Comparison of ENCODE assay signal across 16 mouse cellular contexts in genomic region chr2:178686167-178686601, GRCm38 (mm10).
DNase-seq lines count a peak whose midpoint lies in the region; ATAC-seq lines count a peak whose summit lies in the region.
"Had no signal": no experiment of that assay in that cellular context is flagged by ENCODE, and none has a peak within 500 bp of the region (broad histone marks: within the 10 kb centered on the region; RNA-seq: fewer than 3 reads in every experiment).

No protein-coding gene starts in this region.

- no peak overlapping the region for H3K4me3 ChIP-seq in limb, embryonic 11.5 days (ENCODE audit: low read depth, low read length)
- no peak overlapping the region for H3K4me3 ChIP-seq in limb, embryonic 10.5 days
- H3K4me3 ChIP-seq in forebrain, embryonic 10.5 days, result no peak overlapping the region
- H3K4me3 ChIP-seq in intestine, embryonic 16.5 days (ENCODE audit: low read length), result no peak overlapping the region
- H3K4me3 ChIP-seq: heart, embryonic 10.5 days; neural tube, embryonic 12.5 days had no signal

- no peak overlapping the region for H3K9ac ChIP-seq in limb, embryonic 11.5 days (ENCODE audit: low read length)
- H3K9ac ChIP-seq in intestine, embryonic 16.5 days (ENCODE audit: low read depth, low read length), result no peak overlapping the region
- H3K9ac ChIP-seq: neural tube, embryonic 12.5 days had no signal

- DNase-seq in cerebellum, adult 9-11 months, result peak; percentile 13
- no peak for DNase-seq in cerebellum, adult 8-10 months
- peak; percentile 33 for DNase-seq in limb, embryonic 11.5 days (ENCODE audit: low spot score)
- no peak for DNase-seq in limb, embryonic 10.5 days (ENCODE audit: low spot score)
- DNase-seq in forebrain, embryonic 10.5 days (ENCODE audit: extremely low spot score, low spot score), result no peak
- DNase-seq in forelimb bud, embryonic 11.5 days (ENCODE audit: low read depth, low spot score), result peak; percentile 18
- DNase-seq in lung, postnatal 14 days, result no peak
- DNase-seq: gastrocnemius, postnatal 36 days; heart, postnatal 10 days; kidney, postnatal 4 days; lung, adult 2 months; thymus, adult 18-20 months had no signal

- ATAC-seq in limb, embryonic 11.5 days (ENCODE audit: insufficient number of reproducible peaks, low FRiP score, low TSS enrichment, low read depth), result no peak
- ATAC-seq in intestine, embryonic 16.5 days, result no peak

- no peaks in the 10 kb centered on the region for H3K9me3 ChIP-seq in limb, embryonic 11.5 days (ENCODE audit: control insufficient read depth, low read length)
- no peaks in the 10 kb centered on the region for H3K9me3 ChIP-seq in limb, embryonic 10.5 days (replicated peaks)
- H3K9me3 ChIP-seq in forebrain, embryonic 10.5 days, result no peaks in the 10 kb centered on the region
- H3K9me3 ChIP-seq in intestine, embryonic 16.5 days (ENCODE audit: control insufficient read depth, low read length), result no peaks in the 10 kb centered on the region
- H3K9me3 ChIP-seq: heart, embryonic 10.5 days; neural tube, embryonic 12.5 days had no signal

- no peaks in the 10 kb centered on the region for H3K27me3 ChIP-seq in limb, embryonic 11.5 days (ENCODE audit: control insufficient read depth, insufficient read depth, low read length)
- no peaks in the 10 kb centered on the region for H3K27me3 ChIP-seq in limb, embryonic 10.5 days (ENCODE audit: low read depth, poor library complexity, severe bottlenecking)
- H3K27me3 ChIP-seq in forebrain, embryonic 10.5 days (ENCODE audit: poor library complexity, severe bottlenecking), result no peaks in the 10 kb centered on the region
- no peaks in the 10 kb centered on the region for H3K27me3 ChIP-seq in intestine, embryonic 16.5 days (replicated peaks; ENCODE audit: control insufficient read depth, insufficient read depth, low read length)
- H3K27me3 ChIP-seq: neural tube, embryonic 12.5 days had no signal

- H3K4me1 ChIP-seq in limb, embryonic 11.5 days (ENCODE audit: control insufficient read depth, insufficient read depth, low read length), result peaks cover 19% of the 10 kb centered on the region
- peaks cover 34% of the 10 kb centered on the region for H3K4me1 ChIP-seq in limb, embryonic 10.5 days
- peaks cover 26% of the 10 kb centered on the region for H3K4me1 ChIP-seq in forebrain, embryonic 10.5 days
- H3K4me1 ChIP-seq in intestine, embryonic 16.5 days (ENCODE audit: control insufficient read depth, insufficient read depth, low read length), result peaks cover 10% of the 10 kb centered on the region; the same call in 1 of the 2 replicates

- WGBS in limb, embryonic 11.5 days, result 29% methylated on average over 7 of the region's 7 CpGs
- 50% methylated on average over 7 of the region's 7 CpGs for WGBS in limb, embryonic 10.5 days
- 57% methylated on average over 7 of the region's 7 CpGs for whole genome bisulfite sequencing in forebrain, embryonic 10.5 days
- WGBS in intestine, embryonic 16.5 days, result 72% methylated on average over 7 of the region's 7 CpGs

- 0 out of 2 replicates have a peak overlapping the region, but pooled peaks have one; percentile 30 for H3K27ac ChIP-seq in limb, embryonic 11.5 days (replicated peaks; ENCODE audit: low read depth, low read length)
- H3K27ac ChIP-seq in limb, embryonic 10.5 days, result no peak overlapping the region
- H3K27ac ChIP-seq in forebrain, embryonic 10.5 days, result 0 out of 2 replicates have a peak overlapping the region, but pooled peaks have one; percentile 4
- H3K27ac ChIP-seq in intestine, embryonic 16.5 days (ENCODE audit: low read length), result no peak overlapping the region
- H3K27ac ChIP-seq: heart, embryonic 10.5 days; macrophage; neural tube, embryonic 12.5 days had no signal

- no peaks in the 10 kb centered on the region for H3K36me3 ChIP-seq in limb, embryonic 11.5 days (ENCODE audit: control insufficient read depth, insufficient read depth, low read length)
- H3K36me3 ChIP-seq in limb, embryonic 10.5 days, result no peaks in the 10 kb centered on the region
- no peaks in the 10 kb centered on the region for H3K36me3 ChIP-seq in forebrain, embryonic 10.5 days (replicated peaks)
- no peaks in the 10 kb centered on the region for H3K36me3 ChIP-seq in intestine, embryonic 16.5 days (ENCODE audit: control insufficient read depth, insufficient read depth, low read length)
- H3K36me3 ChIP-seq: heart, embryonic 10.5 days; neural tube, embryonic 12.5 days had no signal

- H3K4me2 ChIP-seq in limb, embryonic 11.5 days (ENCODE audit: low read depth, severe bottlenecking), result no peak overlapping the region
- H3K4me2 ChIP-seq in intestine, embryonic 16.5 days (ENCODE audit: low read depth, low read length), result no peak overlapping the region
- H3K4me2 ChIP-seq: neural tube, embryonic 12.5 days had no signal

Comparison
In these comparisons a context has a peak if more than half of its experiments do, and no peak if none do; other contexts are left out.
1. DNase-seq: peak in cerebellum, adult 9-11 months (single experiment), limb, embryonic 11.5 days (single experiment) and forelimb bud, embryonic 11.5 days (single experiment); none in cerebellum, adult 8-10 months (single experiment), limb, embryonic 10.5 days (single experiment), forebrain, embryonic 10.5 days (single experiment) and lung, postnatal 14 days (single experiment).
2. H3K27ac ChIP-seq: peak in limb, embryonic 11.5 days (single experiment) and forebrain, embryonic 10.5 days (single experiment); none in limb, embryonic 10.5 days (single experiment) and intestine, embryonic 16.5 days (single experiment).